Mouse (Mus musculus) CD4-positive, CD25-positive, alpha-beta regulatory T cell, adult 2 months (primary cell): ENCODE data around the gene Cyp8b1.

ENCODE experiments used
- DNase-seq: peaks from one replicate; pipeline ENCODE4 v3.0.0-alpha.2; 2012; ENCODE audit warnings: low read depth, low spot score

Gene Cyp8b1

DNA sequence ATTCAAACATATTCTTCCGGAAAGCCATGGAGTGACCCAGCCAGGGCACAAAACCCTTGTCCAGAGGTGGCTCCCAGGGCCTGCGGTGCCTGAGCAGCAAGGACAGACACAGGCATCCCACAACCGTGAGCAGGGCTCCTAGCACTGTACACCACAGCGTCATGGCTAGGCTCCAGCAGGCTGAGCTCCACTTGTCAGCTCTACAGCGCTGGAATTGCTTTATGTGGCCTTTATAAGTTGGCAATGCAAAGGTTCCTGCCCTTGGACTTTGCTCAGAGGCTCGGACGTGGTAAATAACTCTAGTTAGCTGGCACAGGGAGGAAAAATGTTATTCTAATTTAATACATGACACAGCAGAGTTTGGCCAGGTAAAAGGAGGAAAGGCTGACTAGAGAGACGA lies at the start of gene Cyp8b1:
Gene Cyp8b1, minus strand, starts transcription at position 204 of the 400 bp plus-strand sequence.
- no peak for DNase-seq

DNA sequence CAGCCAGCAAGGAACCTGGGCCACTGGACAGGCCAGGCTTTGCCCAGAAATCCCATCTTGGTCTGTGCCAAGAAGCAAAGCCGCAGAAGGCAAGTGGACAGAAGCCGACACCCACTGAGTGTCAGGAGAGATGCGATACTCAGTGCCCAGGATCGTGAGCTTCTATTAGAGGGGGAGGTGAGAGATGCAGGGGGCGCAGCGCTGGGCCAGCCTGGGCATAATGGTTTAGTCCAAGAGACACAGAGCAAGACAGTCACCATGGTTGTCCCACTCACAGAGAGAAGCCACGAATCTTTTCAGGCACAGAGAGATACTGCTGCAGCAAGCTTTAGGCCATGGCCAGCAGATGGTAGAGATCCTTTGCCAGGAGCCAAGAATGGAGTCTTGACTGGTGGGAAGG lies 48.8 kb upstream of the Cyp8b1 start:
- DNase-seq = no peak

- no peak for DNase-seq
These were observed 44.0 kb upstream of the Cyp8b1 start for GRCm38 (mm10) chr9:121959966-121960635.

DNA sequence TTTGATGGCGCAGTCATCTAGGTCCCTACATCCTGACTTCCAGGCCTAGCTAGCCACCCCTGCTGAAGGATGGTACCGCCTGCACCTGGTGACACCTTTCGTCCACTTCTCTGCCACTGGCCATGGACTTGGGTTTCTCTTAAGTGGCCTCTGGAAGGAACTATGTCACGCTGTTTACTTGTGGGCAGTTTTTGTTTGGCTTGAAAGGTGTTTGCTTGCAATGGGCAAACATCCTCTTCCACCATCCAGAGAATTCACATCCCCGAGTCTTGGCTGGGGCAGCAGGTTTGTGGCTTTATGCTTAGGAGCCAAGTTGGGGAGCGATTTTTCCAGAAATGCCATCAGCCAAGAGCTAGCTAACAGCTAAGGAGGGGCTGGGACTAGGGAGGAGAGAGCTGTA lies 36.5 kb upstream of the Cyp8b1 start:
- DNase-seq = no peak

- no peak for DNase-seq
These were observed 35.0 kb upstream of the Cyp8b1 start for GRCm38 (mm10) chr9:121951114-121951423.

GRCm38 (mm10) chr9:121950418-121951113 lies 34.5 kb upstream of the Cyp8b1 start, which contains the start of gene Fam198a:
Fam198a (plus strand) TSS chr9:121950988.
- DNase-seq = no peak

DNA sequence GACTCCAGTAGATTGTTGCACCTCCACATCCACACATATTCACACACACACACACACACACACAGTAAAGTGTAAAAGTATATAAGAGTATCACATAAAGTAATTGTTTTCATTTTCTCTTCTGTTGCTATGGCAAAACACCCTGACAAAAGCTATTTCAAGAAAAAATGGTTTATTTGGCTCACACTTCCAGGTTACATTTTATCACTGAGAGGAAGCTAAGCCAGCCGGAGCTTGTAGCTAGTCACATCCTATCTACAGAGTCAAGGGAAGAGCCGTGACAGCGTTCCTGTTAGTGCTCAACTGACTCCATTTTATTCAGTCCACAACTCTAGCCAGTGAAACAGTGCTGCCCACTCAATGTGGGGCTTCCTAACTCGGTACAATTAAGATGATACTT lies 32.3 kb upstream of the Cyp8b1 start:
- no peak for DNase-seq

DNA sequence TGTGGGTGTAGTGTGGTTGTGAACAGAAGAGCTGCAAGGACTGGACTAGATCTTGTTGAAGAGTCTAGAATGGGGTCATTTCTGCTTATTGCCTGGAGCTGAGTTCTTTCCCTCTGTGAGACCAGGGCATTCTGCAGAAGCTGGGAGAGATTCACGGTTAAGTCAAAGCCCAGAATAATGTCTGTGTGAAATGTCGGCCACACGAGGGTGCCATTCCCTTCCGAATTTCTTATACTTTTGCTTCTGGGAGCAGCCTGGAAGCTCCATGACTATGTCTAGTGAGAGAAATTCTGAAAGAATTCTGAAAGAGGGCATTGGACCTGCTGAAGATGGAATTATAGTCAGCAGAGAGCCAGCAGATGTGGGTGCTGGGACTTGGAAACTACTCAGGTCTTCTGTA lies 31.7 kb upstream of the Cyp8b1 start:
- DNase-seq = no peak

DNA sequence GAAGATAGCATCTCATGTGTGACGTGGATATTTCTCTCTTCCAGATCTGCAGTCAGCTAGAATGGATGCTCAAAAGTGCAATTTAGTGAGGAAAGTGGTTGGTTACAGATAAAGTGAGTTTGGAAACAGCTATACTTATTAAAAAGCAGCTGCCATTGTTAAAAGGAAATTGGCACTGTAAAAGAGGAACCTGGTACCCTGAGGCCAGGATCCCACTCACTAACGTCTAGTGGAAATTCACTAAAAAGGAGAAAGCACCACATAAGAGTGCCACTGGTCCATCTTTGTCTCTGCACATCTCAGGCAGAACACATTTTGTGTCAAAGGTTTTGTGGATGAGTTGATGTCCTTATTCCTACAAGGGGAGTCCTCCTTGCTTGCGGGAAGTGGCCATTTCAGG lies 27.5 kb upstream of the Cyp8b1 start:
- DNase-seq = no peak

- DNase-seq = no peak
These were observed 26.9 kb upstream of the Cyp8b1 start for GRCm38 (mm10) chr9:121943005-121943404.

- peak; percentile 15 for DNase-seq
These were observed 21.8 kb upstream of the Cyp8b1 start for GRCm38 (mm10) chr9:121937944-121938355.

DNA sequence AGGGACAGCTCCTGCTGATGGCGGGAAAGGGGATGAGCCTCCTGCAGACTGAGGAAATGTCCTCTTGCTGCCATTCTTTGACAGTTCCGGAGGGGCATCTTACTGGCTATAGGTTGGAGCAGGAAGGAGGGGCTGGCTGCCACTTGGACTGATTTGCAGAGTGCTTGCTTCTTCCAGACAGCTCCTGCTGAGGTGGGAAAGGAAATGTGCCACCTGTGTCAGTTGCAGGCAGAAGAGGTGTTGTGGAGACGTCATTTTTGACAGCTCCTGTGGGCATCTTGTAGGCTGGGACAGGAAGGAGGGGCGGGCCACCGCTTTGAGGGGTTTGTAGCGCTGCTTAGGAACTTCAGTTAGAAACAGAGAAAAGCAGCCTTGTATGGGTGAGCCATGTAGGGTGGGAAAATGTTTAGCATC lies 21.4 kb upstream of the Cyp8b1 start:
- peak; percentile 41 for DNase-seq

- DNase-seq = no peak
These were observed 20.8 kb upstream of the Cyp8b1 start for GRCm38 (mm10) chr9:121936952-121937351.

GRCm38 (mm10) chr9:121934856-121935255 lies 18.8 kb upstream of the Cyp8b1 start:
- no peak for DNase-seq

DNA sequence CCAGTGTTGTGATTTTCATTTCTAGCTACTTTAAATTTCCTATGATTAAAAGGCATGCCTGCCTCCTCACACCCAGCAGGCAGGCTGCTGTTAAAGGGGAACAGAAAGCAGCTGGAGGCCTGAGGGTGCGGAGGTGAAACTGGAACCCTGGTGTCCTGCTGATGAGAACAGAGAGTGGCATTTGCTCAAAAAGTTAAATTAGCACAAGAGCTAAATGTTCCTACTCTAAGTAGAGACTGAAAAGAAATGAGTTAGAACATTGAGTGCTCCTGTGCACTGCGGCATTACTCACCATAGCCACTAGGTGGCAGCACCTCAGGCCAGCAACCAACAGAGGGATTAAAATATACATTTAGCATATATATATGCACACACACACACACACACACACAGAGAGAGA lies 12.4 kb upstream of the Cyp8b1 start:
- DNase-seq = peak; percentile 79

DNA sequence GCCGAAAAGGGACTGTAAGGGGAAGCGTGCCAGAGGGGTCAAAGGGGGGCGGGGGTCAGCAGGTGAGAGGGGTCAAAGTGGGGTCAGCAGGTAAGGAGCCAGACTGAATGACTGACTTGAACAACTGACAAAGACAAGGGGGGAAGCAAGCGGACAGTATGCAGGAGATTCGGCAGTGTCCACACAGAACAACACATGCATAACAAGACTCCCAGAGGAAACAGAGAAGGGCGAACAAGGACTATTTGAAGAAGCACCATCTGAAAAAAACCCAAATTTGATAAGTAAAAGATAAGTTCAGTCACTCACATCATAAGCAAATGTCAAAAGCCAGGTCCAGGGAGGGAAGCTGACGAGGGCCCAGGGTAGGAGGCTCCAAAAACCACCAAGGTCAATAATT lies 11.6 kb upstream of the Cyp8b1 start:
- DNase-seq = no peak

DNA sequence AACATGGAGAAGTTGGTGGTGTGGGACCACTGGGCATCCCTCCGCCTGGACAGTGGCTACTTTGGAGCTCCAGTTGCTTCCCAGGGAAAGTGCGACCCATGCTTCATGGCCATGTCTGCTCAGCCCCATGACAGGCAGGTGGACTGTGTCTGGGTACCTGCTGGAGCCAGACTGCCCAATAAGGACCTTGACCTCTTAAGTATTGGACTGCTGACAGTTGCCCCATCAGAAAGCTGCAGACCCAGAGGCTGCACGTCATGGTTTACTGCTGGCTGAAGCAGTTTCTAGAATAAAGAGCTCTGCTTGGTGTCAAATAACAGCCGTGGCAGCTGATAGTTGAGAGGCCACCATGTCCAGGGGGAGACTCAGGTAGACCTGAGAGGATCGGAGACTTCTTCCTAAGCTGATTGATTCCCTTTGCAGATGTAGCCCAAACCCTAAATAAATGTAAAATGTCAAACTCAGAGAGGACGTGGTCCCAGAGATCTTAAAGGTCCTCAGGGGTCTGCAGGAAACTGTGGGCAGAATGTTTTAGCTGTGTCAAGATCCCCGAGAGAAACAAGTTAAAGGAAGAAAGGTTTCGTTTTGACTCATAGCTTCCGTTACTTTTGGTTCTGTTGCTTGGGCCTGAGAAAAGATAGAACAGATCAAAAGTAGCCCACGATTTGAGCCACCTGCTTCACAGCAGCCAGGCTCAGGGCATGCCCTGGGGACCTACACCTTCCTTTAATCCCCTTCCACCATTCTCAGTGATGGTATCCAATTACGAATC lies 10.7 kb upstream of the Cyp8b1 start:
- DNase-seq = peak; percentile 68

DNA sequence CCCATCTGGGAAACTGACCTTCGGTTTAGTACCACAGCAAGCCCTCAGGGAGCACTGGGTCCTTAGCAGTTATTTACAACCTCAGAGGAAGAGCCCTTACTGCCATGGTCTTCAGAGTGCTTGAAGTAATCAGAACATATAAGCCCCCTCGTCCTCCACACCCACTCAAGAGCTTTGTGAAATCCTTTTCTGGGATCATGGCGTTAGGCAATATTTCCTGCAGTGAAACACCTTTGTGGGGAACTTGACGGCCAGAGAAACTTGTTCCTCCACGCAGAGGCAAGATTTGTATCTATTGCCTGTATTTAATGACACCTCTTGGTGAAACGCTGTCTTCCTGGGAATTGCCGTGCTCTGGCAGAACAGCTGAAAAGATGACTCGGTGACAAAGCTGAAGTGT lies 9.9 kb upstream of the Cyp8b1 start:
- DNase-seq = no peak

- DNase-seq = peak; percentile 21
These were observed 8.9 kb upstream of the Cyp8b1 start for GRCm38 (mm10) chr9:121924901-121925560.

GRCm38 (mm10) chr9:121923906-121924305 lies 7.8 kb upstream of the Cyp8b1 start:
- no peak for DNase-seq

DNA sequence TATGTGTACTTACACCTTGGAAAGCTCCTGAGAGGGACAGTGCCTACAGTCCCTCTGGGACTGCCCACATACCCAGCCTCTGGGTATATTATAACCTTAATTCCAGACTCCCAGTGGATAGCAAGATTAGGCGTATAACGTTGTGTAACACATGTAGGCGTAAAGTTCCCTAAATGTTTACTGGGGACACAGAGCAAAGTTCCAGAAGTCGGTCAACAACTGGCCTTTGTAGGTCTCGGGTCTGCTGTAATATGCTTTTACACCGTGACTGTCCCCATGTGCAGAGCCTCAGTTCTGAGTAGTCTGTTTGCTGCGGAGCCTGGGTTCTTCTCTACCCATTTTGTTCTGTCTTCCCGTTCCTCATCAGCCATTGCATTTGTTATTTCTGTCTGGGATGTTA lies 7.3 kb upstream of the Cyp8b1 start:
- DNase-seq = no peak

- no peak for DNase-seq
These were observed 3.0 kb upstream of the Cyp8b1 start for GRCm38 (mm10) chr9:121919027-121919501.
